Mouse (Mus musculus) liver, embryonic 14.5 days (tissue): ENCODE results near the gene Hs3st2.

Experiments used
- CTCF ChIP-seq: IDR thresholded peaks from 2 replicates; pipeline ENCODE4 v1.5.1; 2016; ENCODE audit warnings: antibody characterized with exemption, low read depth, control low read depth
- EP300 ChIP-seq: IDR thresholded peaks from 2 replicates; pipeline ENCODE4 v1.6.1; 2016; ENCODE audit warnings: antibody characterized with exemption, low read depth

DNA sequence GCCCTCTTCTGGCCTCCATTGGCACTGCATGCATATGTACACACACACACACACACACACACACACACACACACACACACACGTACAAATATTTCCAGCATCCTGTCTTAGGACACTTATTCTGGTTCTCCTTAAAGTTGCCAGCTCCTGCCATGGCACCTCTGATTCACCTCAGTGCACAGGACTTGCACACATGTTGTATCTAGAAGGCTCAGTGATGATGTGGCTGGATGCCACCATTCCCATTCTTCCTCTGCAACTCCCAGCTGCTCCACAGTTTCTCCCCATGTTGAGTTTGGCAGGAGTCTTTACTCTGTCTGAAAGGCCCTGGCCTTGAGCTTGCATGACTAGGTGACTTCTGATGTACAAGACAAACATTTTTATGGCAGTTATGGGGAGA is 65.1 kb downstream of the Hs3st2 start:
- TF ChIP-seq CTCF: no peak
- no peak for TF ChIP-seq EP300
